Mouse (Mus musculus): ENCODE measurements at regions not wholly inside any gene's neighbourhood (a gene's known extent, or its start where the extent isn't known, plus 50 kb on each side); places are given as distances from the start of the nearest gene placed in this dataset.

DNA sequence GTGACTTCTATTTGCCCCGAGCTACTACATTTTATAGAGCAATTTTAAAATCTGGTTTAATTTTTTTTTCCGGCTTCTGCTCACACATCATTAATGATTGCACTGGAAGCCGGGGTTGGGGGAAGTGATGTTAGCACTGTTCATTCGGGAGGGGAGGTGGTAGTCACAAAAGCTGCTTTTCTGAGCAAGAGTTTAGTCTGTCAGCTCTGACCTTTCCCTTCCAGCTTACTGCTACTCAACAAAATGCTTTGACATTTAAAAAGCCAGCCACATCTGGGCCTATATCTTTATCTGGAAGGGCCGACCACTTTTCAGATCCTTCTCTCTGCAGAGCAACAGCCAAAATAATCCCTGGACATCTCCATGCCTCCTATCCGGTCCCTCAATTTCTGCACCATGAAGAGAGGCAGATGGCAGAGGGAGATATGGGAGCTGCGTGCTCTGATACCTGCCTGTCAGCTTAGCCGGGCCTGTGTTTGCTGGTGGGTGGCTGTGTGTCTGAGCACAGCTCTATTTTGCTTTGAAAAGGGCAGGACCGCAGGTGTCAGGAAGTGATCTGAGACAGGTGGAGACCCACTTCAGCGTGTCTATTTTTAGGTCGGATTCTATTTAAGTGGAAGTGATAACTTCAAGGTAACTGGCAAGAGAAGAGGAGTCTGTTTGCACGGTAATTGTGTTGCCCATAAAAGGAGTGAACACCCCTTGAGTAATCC, 63.1 kb downstream of the Kcnf1 start:
- Histone ChIP-seq H3K9me3 (ENCODE audit: low read length) (no peaks in the 10 kb centered on the region), H3K9ac (replicated peaks; ENCODE audit: low read length) (no peak overlapping the region), H3K4me2 (replicated peaks; ENCODE audit: low read depth, low read length) (no peak overlapping the region), H3K4me3 (ENCODE audit: low read length) (no peak overlapping the region), H3K27ac (ENCODE audit: low read length) (no peak overlapping the region), H3K4me1 (ENCODE audit: insufficient read depth, low read length) (no peaks in the 10 kb centered on the region), H3K36me3 (ENCODE audit: insufficient read depth, low read length) (no peaks in the 10 kb centered on the region), H3K27me3 (ENCODE audit: insufficient read depth, low read length) (no peaks in the 10 kb centered on the region)
- ATAC-seq (ENCODE audit: low FRiP score, low TSS enrichment): no peak
- WGBS: 64% methylated on average over 12 of the region's 12 CpGs

DNA sequence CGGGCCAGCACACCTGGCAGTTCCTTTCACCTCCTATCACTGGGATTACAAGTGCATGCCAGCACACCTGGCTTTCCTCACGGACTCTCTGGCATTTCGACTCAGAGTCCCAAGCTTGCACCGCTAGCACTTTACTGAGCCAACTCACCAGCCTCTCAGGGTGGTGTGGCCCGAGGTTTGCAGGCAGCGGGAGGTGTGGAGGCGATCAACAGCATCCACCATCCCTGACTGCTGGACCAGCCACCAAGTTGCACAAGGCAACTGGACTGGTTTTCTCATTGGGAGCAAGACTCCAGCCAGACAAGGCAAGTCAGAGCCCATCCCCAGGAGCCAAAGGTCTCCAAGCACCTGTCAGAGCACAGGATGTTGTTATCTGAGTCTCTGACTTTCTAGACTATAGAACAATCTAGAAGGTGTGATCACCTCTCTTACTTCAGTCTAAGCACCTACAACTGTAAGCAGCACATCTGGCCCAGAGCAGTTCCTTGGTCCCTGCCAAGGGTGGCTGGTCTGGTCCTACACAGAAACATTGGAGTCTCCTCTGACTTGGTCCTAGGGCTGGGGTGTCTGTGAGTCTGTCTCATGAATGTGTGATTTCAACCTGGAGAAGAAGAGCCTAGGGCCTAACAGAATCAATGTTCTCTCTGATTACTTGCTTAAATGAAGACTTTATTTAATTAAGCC, 63.8 kb downstream of the Kcnf1 start:
- no peaks in the 10 kb centered on the region for H3K9me3 ChIP-seq (ENCODE audit: low read length)
- no peak overlapping the region for H3K27ac ChIP-seq (ENCODE audit: low read length)
- no peak for ATAC-seq (ENCODE audit: low FRiP score, low TSS enrichment)
- no peaks in the 10 kb centered on the region for H3K4me1 ChIP-seq (ENCODE audit: insufficient read depth, low read length)
- H3K9ac ChIP-seq (replicated peaks; ENCODE audit: low read length): no peak overlapping the region
- H3K27me3 ChIP-seq (ENCODE audit: insufficient read depth, low read length): no peaks in the 10 kb centered on the region
- no peak overlapping the region for H3K4me3 ChIP-seq (ENCODE audit: low read length)
- no peaks in the 10 kb centered on the region for H3K36me3 ChIP-seq (ENCODE audit: insufficient read depth, low read length)
- WGBS: 86% methylated on average over 7 of the region's 7 CpGs
- no peak overlapping the region for H3K4me2 ChIP-seq (replicated peaks; ENCODE audit: low read depth, low read length)

DNA sequence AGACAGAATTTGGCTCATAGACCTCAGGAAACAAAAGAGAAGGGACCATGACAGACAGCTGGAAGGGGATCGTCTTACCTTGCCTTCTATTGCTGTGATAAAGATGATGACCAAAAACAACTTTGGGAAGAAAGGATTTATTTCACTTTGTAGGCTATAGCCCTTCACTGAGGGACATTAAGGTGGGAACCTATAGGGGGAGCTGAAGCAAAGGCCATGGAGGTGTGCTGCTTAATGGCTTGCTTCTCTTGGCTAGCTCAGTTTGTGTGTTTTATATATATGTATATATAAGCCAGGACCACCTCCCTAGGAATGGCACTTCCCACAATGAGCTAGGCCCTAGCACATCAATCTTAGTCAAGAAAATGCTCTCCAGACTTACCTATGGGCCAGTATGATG, 70.5 kb downstream of the Kcnf1 start:
- Histone ChIP-seq H3K4me1 (ENCODE audit: insufficient read depth, low read length) (no peaks in the 10 kb centered on the region), H3K36me3 (ENCODE audit: insufficient read depth, low read length) (no peaks in the 10 kb centered on the region), H3K4me3 (ENCODE audit: low read length) (no peak overlapping the region), H3K4me2 (replicated peaks; ENCODE audit: low read depth, low read length) (no peak overlapping the region), H3K27ac (ENCODE audit: low read length) (no peak overlapping the region), H3K27me3 (ENCODE audit: insufficient read depth, low read length) (no peaks in the 10 kb centered on the region), H3K9me3 (ENCODE audit: low read length) (no peaks in the 10 kb centered on the region), H3K9ac (replicated peaks; ENCODE audit: low read length) (no peak overlapping the region)
- 78% methylated on average over 1 of the region's 1 CpGs for WGBS
- ATAC-seq (ENCODE audit: low FRiP score, low TSS enrichment): no peak

DNA sequence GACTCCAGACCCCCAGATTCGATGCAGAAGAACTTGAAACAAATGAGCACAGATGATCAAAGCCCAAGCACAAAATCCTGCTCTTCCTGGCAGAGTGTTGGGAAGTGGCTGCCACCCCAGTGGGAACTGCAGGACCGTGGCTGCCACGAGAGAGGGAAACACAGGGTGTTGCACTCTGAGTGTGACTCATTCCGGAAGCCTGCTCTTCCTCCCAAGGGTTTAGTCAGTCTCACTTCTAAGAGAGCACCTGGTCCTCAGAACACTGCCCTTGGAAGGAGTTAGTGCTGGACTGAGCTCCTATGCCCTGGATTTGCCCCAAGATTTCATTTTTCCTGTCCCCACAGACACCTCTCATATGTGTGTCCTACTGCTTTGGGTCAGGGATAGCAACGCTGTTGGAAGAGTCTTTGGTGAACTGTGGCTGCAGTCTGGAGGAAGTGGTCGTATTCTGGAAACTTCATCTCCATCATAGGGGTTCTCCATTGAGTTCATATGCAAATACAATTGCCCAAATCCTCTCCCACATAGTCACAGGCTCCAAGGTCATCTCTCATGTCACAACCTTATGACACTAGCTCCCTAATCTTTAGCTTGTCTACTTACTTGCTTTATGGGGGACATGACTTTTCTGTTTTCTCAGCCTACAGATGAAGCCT, 71.5 kb downstream of the Kcnf1 start:
- no peak for ATAC-seq (ENCODE audit: low FRiP score, low TSS enrichment)
- H3K9me3 ChIP-seq (ENCODE audit: low read length): no peaks in the 10 kb centered on the region
- no peak overlapping the region for H3K4me2 ChIP-seq (replicated peaks; ENCODE audit: low read depth, low read length)
- no peak overlapping the region for H3K27ac ChIP-seq (ENCODE audit: low read length)
- H3K9ac ChIP-seq (replicated peaks; ENCODE audit: low read length): no peak overlapping the region
- WGBS: 72% methylated on average over 6 of the region's 6 CpGs
- no peaks in the 10 kb centered on the region for H3K4me1 ChIP-seq (ENCODE audit: insufficient read depth, low read length)
- H3K36me3 ChIP-seq (ENCODE audit: insufficient read depth, low read length): no peaks in the 10 kb centered on the region
- no peaks in the 10 kb centered on the region for H3K27me3 ChIP-seq (ENCODE audit: insufficient read depth, low read length)
- no peak overlapping the region for H3K4me3 ChIP-seq (ENCODE audit: low read length)

DNA sequence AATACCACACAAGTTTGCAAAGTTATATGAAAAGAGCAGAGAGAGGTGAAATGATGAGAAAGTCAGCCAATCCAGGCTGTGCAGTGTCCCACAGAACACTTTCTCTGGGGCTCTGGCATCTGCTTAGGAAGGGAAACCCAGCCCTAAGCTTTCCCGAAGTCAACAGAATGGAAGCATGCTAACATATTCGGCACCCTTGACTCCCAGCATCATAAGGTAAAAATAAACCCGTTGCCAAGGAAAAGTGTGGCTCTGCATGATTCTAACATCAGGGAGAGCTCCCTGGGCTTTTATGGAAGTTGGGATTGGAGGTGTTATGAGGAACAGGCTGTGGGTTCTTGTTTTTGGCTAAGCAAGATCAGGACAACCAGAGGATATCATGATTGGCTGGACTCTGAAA, 74.8 kb downstream of the Kcnf1 start:
- Histone ChIP-seq H3K4me1 (ENCODE audit: insufficient read depth, low read length) (no peaks in the 10 kb centered on the region), H3K36me3 (ENCODE audit: insufficient read depth, low read length) (no peaks in the 10 kb centered on the region), H3K27me3 (ENCODE audit: insufficient read depth, low read length) (no peaks in the 10 kb centered on the region), H3K27ac (ENCODE audit: low read length) (no peak overlapping the region), H3K9ac (replicated peaks; ENCODE audit: low read length) (no peak overlapping the region), H3K4me2 (replicated peaks; ENCODE audit: low read depth, low read length) (no peak overlapping the region), H3K4me3 (ENCODE audit: low read length) (no peak overlapping the region), H3K9me3 (ENCODE audit: low read length) (no peaks in the 10 kb centered on the region)
- no peak for ATAC-seq (ENCODE audit: low FRiP score, low TSS enrichment)
- WGBS: 84% methylated on average over 3 of the region's 3 CpGs

DNA sequence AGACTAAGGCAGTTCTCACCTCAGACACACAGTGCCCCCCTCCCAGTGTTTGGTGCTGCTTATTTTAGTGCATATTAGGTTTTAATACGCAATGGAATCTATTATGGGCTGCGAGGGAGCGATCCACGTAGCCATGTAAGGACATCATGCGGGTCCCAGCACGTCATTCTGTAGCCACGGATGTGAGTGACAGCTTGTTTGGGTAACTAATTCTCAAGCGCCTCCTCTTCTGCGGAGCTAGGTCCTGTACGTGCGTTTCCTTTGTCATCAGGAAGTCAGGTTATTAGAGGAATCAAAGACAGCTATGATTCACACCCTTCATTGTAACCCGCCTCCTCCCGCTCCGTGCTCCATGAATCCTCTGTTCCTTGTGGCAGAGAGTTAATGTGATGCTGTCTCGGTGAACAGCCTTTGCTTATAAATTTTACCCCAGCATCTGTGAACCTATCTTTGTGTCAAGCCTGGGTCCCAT, 78.9 kb downstream of the Kcnf1 start:
- Histone ChIP-seq H3K9me3 (ENCODE audit: low read length) (no peaks in the 10 kb centered on the region), H3K27me3 (ENCODE audit: insufficient read depth, low read length) (no peaks in the 10 kb centered on the region), H3K4me3 (ENCODE audit: low read length) (no peak overlapping the region), H3K27ac (ENCODE audit: low read length) (no peak overlapping the region), H3K36me3 (ENCODE audit: insufficient read depth, low read length) (no peaks in the 10 kb centered on the region), H3K4me1 (ENCODE audit: insufficient read depth, low read length) (no peaks in the 10 kb centered on the region), H3K9ac (replicated peaks; ENCODE audit: low read length) (no peak overlapping the region), H3K4me2 (replicated peaks; ENCODE audit: low read depth, low read length) (no peak overlapping the region)
- 38% methylated on average over 15 of the region's 15 CpGs for WGBS
- ATAC-seq (ENCODE audit: low FRiP score, low TSS enrichment): no peak

DNA sequence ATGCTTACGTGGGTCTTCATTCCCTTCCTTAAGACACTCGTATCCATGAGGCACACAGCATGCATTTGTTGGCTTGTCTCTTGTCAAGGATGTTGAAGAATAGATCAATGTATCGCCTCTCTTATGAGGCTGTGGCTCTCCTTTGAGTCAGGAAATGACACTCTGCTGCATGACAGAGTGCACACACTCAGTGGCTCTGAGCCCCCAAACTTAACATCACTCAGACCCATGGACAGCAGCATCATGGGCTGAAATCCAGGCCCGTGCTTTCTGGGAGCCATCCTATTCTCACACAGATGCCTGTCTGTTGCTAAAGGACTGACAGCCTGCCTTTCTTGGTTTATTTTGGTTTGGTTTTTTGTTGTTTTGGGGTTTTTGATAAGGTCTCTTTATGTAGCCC, 81.9 kb downstream of the Kcnf1 start:
- Histone ChIP-seq H3K4me3 (ENCODE audit: low read length) (no peak overlapping the region), H3K9ac (replicated peaks; ENCODE audit: low read length) (no peak overlapping the region), H3K36me3 (ENCODE audit: insufficient read depth, low read length) (no peaks in the 10 kb centered on the region), H3K9me3 (ENCODE audit: low read length) (no peaks in the 10 kb centered on the region), H3K27me3 (ENCODE audit: insufficient read depth, low read length) (no peaks in the 10 kb centered on the region), H3K27ac (ENCODE audit: low read length) (no peak overlapping the region), H3K4me2 (replicated peaks; ENCODE audit: low read depth, low read length) (no peak overlapping the region), H3K4me1 (ENCODE audit: insufficient read depth, low read length) (no peaks in the 10 kb centered on the region)
- WGBS: 90% methylated on average over 4 of the region's 4 CpGs
- ATAC-seq (ENCODE audit: low FRiP score, low TSS enrichment): no peak

DNA sequence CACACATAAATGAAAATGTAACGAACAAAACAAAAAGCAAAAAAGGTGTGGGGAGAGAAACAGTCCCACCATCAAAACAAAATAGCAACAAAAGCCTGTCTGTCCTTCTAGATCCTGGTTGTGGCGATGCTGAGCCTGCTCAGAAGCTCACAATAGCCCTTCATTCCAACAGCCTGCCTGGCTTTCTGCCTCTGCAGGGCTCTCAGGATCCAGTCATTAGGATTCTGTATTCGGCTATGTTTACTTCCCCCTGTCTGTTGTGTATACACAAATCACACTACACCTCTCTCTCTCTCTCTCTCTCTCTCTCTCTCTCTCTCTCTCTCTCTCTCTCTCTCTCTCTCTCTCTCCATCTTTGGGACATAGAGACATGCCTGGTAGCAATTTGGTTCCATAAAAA, 82.2 kb upstream of the 2410004P03Rik start:
- Histone ChIP-seq H3K4me3 (ENCODE audit: low read length) (no peak overlapping the region), H3K36me3 (ENCODE audit: insufficient read depth, low read length) (no peaks in the 10 kb centered on the region), H3K4me2 (replicated peaks; ENCODE audit: low read depth, low read length) (no peak overlapping the region), H3K9me3 (ENCODE audit: low read length) (no peaks in the 10 kb centered on the region), H3K4me1 (ENCODE audit: insufficient read depth, low read length) (no peaks in the 10 kb centered on the region), H3K27ac (ENCODE audit: low read length) (no peak overlapping the region), H3K27me3 (ENCODE audit: insufficient read depth, low read length) (no peaks in the 10 kb centered on the region), H3K9ac (replicated peaks; ENCODE audit: low read length) (no peak overlapping the region)
- 78% methylated on average over 3 of the region's 3 CpGs for WGBS
- ATAC-seq (ENCODE audit: low FRiP score, low TSS enrichment): no peak

DNA sequence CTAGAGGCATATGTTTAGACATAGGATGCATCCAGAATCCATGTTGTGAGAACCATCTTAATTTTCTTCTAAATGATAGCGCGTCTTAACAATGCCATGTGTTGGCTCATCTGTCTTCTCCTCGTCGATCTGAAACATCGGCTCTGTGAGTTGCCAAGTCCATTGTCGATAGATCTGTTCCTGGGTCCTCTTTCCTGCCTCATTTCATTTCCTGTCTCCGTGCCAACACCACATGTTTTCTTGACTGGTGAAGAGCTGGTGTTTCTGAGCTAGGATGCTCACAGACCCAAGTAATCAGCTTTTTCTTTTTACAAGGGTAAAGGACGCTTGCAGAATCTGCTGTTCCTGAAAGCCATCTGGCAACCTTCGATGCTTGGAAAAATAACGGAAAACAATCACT, 79.5 kb upstream of the 2410004P03Rik start:
- ATAC-seq (ENCODE audit: low FRiP score, low TSS enrichment): no peak
- Histone ChIP-seq H3K9ac (replicated peaks; ENCODE audit: low read length) (no peak overlapping the region), H3K9me3 (ENCODE audit: low read length) (no peaks in the 10 kb centered on the region), H3K27ac (ENCODE audit: low read length) (no peak overlapping the region), H3K4me3 (ENCODE audit: low read length) (no peak overlapping the region), H3K36me3 (ENCODE audit: insufficient read depth, low read length) (no peaks in the 10 kb centered on the region), H3K4me2 (replicated peaks; ENCODE audit: low read depth, low read length) (no peak overlapping the region), H3K27me3 (ENCODE audit: insufficient read depth, low read length) (no peaks in the 10 kb centered on the region), H3K4me1 (ENCODE audit: insufficient read depth, low read length) (no peaks in the 10 kb centered on the region)
- 71% methylated on average over 10 of the region's 10 CpGs for WGBS

Data from kidney, embryonic 16.5 days (tissue).